Mouse (Mus musculus): ENCODE measurements around the gene Apol7b. TPM values are rescaled to one million over a fixed set of nuclear protein-coding genes. Genes with fewer than 3 reads are reported as not detected.
"Not testable (repeated sequence)": the region's sequence is repeated elsewhere in the genome, so short reads cannot be mapped to it uniquely, and the experiment has no call there.

The Apol7b gene
- polyA plus RNA-seq, 1 experiment from 2014 or later: not detected

GRCm38 (mm10) chr15:77428690-77429448 lies 18.4 kb downstream of the Apol7b start:
- 52% methylated on average over 8 of the region's 10 CpGs for WGBS (ENCODE audit: insufficient replicate concordance)
- not testable (repeated sequence) for H3K4me2 ChIP-seq (ENCODE audit: low read depth, low read length); ATAC-seq (ENCODE audit: low read depth)

GRCm38 (mm10) chr15:77422925-77423324 lies 24.4 kb downstream of the Apol7b start:
- not testable (repeated sequence) for H3K4me1 ChIP-seq (ENCODE audit: control insufficient read depth, low read depth, low read length); H3K36me3 ChIP-seq (ENCODE audit: control insufficient read depth, insufficient read depth); ATAC-seq (ENCODE audit: low read depth); H3K27me3 ChIP-seq (ENCODE audit: control insufficient read depth, insufficient read depth, low read depth, low read length); H3K27ac ChIP-seq (ENCODE audit: low read length); H3K4me3 ChIP-seq (ENCODE audit: low read depth, low read length); H3K4me2 ChIP-seq (ENCODE audit: low read depth, low read length); H3K9me3 ChIP-seq (replicated peaks; ENCODE audit: control insufficient read depth, low read length); H3K9ac ChIP-seq (ENCODE audit: low read depth, low read length)
- WGBS (ENCODE audit: insufficient replicate concordance): 38% methylated on average over 3 of the region's 7 CpGs

More at GRCm38 (mm10) chr15:77428690-77429448, 18.4 kb downstream of the Apol7b start:
- H3K36me3 ChIP-seq (ENCODE audit: control insufficient read depth, insufficient read depth); H3K4me3 ChIP-seq (ENCODE audit: low read depth, low read length); H3K9ac ChIP-seq (ENCODE audit: low read depth, low read length); H3K9me3 ChIP-seq (replicated peaks; ENCODE audit: control insufficient read depth, low read length); H3K27me3 ChIP-seq (ENCODE audit: control insufficient read depth, insufficient read depth, low read depth, low read length); H3K4me1 ChIP-seq (ENCODE audit: control insufficient read depth, low read depth, low read length); H3K27ac ChIP-seq (ENCODE audit: low read length): not testable (repeated sequence)

- H3K36me3 ChIP-seq (ENCODE audit: control insufficient read depth, insufficient read depth); ATAC-seq (ENCODE audit: low read depth); H3K4me2 ChIP-seq (ENCODE audit: low read depth, low read length); H3K4me3 ChIP-seq (ENCODE audit: low read depth, low read length); H3K9ac ChIP-seq (ENCODE audit: low read depth, low read length); H3K27ac ChIP-seq (ENCODE audit: low read length); H3K9me3 ChIP-seq (replicated peaks; ENCODE audit: control insufficient read depth, low read length); H3K4me1 ChIP-seq (ENCODE audit: control insufficient read depth, low read depth, low read length); H3K27me3 ChIP-seq (ENCODE audit: control insufficient read depth, insufficient read depth, low read depth, low read length): not testable (repeated sequence)
- WGBS (ENCODE audit: insufficient replicate concordance): no CpG with 5 or more reads among the region's 3 CpGs
These were observed 27.6 kb downstream of the Apol7b start for GRCm38 (mm10) chr15:77419657-77420056.

DNA sequence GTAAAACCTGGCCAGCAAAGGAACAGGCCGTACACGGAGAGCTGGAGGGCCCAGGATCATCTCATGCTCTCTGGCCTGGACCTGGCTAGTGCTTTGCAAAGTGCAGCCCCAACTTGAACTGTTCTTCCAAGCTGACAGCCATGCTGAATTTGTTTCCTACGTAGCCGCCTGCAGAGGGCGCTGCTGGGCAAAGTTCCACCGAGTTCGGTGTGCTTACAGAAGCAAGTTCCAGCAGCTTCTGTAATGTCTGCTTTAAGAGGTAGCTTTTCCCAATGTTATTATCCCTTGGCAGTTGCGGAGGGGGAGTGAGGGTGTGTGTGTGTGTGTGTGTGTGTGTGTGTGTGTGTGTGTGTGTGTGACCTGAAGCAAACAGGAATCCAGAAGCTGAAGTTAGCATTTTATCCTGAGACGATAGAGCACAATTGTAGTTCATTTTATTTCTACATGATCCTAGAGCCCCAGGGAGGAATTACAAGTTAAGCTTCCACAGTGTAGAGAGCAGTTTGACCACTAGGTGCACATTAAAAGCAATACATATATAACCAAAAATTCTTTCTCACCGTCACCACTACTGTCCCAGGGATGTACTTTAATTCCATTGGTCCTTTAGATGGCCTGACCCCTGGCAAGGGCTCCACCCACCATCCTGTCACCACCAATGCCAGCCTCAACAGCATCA lies 30.5 kb downstream of the Apol7b start:
- WGBS (ENCODE audit: insufficient replicate concordance): 11% methylated on average over 2 of the region's 10 CpGs
- not testable (repeated sequence) for H3K9me3 ChIP-seq (replicated peaks; ENCODE audit: control insufficient read depth, low read length); H3K9ac ChIP-seq (ENCODE audit: low read depth, low read length); ATAC-seq (ENCODE audit: low read depth); H3K4me1 ChIP-seq (ENCODE audit: control insufficient read depth, low read depth, low read length); H3K27me3 ChIP-seq (ENCODE audit: control insufficient read depth, insufficient read depth, low read depth, low read length); H3K4me2 ChIP-seq (ENCODE audit: low read depth, low read length); H3K4me3 ChIP-seq (ENCODE audit: low read depth, low read length); H3K27ac ChIP-seq (ENCODE audit: low read length); H3K36me3 ChIP-seq (ENCODE audit: control insufficient read depth, insufficient read depth)

DNA sequence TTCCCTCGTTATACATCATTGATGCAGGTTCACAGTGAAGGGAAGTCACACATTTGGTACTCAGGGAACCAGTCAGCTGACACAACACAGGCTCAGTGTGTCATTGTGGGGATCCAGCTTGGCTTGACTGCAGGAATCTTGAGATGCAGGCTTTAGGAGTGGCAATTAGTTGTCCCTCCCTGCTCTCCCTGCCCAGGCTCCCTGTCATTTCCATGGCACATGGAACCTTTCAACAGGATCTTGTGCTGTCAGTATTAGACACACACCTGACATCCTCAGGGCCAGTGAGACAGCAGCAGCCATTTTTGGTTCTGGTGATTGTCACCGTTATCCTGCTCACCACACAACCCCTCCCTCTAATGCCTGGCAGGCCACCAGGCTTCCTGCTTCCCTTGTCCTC lies 31.6 kb downstream of the Apol7b start:
- not testable (repeated sequence) for H3K9me3 ChIP-seq (replicated peaks; ENCODE audit: control insufficient read depth, low read length); H3K4me2 ChIP-seq (ENCODE audit: low read depth, low read length); H3K9ac ChIP-seq (ENCODE audit: low read depth, low read length); H3K4me3 ChIP-seq (ENCODE audit: low read depth, low read length); H3K27me3 ChIP-seq (ENCODE audit: control insufficient read depth, insufficient read depth, low read depth, low read length); H3K27ac ChIP-seq (ENCODE audit: low read length); H3K4me1 ChIP-seq (ENCODE audit: control insufficient read depth, low read depth, low read length); ATAC-seq (ENCODE audit: low read depth); H3K36me3 ChIP-seq (ENCODE audit: control insufficient read depth, insufficient read depth)
- WGBS (ENCODE audit: insufficient replicate concordance): 54% methylated on average over 2 of the region's 2 CpGs

GRCm38 (mm10) chr15:77412695-77413094 lies 34.6 kb downstream of the Apol7b start:
- not testable (repeated sequence) for H3K27ac ChIP-seq (ENCODE audit: low read length); H3K36me3 ChIP-seq (ENCODE audit: control insufficient read depth, insufficient read depth)
- 17% methylated on average over 4 of the region's 4 CpGs for WGBS (ENCODE audit: insufficient replicate concordance)

DNA sequence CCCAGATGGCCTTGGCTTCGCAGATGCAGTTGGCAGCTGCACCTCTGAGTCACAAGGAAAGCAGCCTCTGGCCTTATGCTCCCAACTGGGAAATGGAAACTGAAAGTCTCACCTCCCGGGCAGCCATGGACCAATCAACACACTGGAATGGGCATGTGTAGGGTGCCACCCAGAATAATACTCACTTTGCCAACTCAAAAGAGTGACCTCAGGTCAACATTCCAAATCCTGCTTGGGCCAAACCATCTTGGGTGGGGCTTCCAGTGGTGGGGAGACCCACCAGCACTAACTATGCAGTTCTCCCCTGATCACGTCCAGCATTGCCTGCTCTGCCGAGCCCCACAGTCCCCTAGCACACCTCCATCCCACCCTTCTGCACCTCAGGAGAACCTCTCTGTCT lies 36.3 kb downstream of the Apol7b start, which contains the start of gene Apol9a:
Gene Apol9a, minus strand, starts transcription at position 101 of the 400 bp plus-strand sequence.
- not testable (repeated sequence) for H3K36me3 ChIP-seq (ENCODE audit: control insufficient read depth, insufficient read depth); H3K27ac ChIP-seq (ENCODE audit: low read length); H3K4me1 ChIP-seq (ENCODE audit: control insufficient read depth, low read depth, low read length); ATAC-seq (ENCODE audit: low read depth); H3K27me3 ChIP-seq (ENCODE audit: control insufficient read depth, insufficient read depth, low read depth, low read length); H3K4me3 ChIP-seq (ENCODE audit: low read depth, low read length); H3K9ac ChIP-seq (ENCODE audit: low read depth, low read length); H3K4me2 ChIP-seq (ENCODE audit: low read depth, low read length); H3K9me3 ChIP-seq (replicated peaks; ENCODE audit: control insufficient read depth, low read length)
- 67% methylated on average over 1 of the region's 4 CpGs for WGBS (ENCODE audit: insufficient replicate concordance)

More at GRCm38 (mm10) chr15:77412695-77413094, 34.6 kb downstream of the Apol7b start:
- ATAC-seq (ENCODE audit: low read depth); H3K4me2 ChIP-seq (ENCODE audit: low read depth, low read length); H3K27me3 ChIP-seq (ENCODE audit: control insufficient read depth, insufficient read depth, low read depth, low read length); H3K4me3 ChIP-seq (ENCODE audit: low read depth, low read length); H3K9me3 ChIP-seq (replicated peaks; ENCODE audit: control insufficient read depth, low read length); H3K9ac ChIP-seq (ENCODE audit: low read depth, low read length); H3K4me1 ChIP-seq (ENCODE audit: control insufficient read depth, low read depth, low read length): not testable (repeated sequence)

- not testable (repeated sequence) for H3K4me2 ChIP-seq (ENCODE audit: low read depth, low read length); H3K9me3 ChIP-seq (replicated peaks; ENCODE audit: control insufficient read depth, low read length); ATAC-seq (ENCODE audit: low read depth); H3K4me1 ChIP-seq (ENCODE audit: control insufficient read depth, low read depth, low read length); H3K36me3 ChIP-seq (ENCODE audit: control insufficient read depth, insufficient read depth); H3K27me3 ChIP-seq (ENCODE audit: control insufficient read depth, insufficient read depth, low read depth, low read length); H3K4me3 ChIP-seq (ENCODE audit: low read depth, low read length); H3K27ac ChIP-seq (ENCODE audit: low read length); H3K9ac ChIP-seq (ENCODE audit: low read depth, low read length)
- 55% methylated on average over 10 of the region's 10 CpGs for WGBS (ENCODE audit: insufficient replicate concordance)
These were observed 40.9 kb downstream of the Apol7b start for GRCm38 (mm10) chr15:77406370-77406769.

DNA sequence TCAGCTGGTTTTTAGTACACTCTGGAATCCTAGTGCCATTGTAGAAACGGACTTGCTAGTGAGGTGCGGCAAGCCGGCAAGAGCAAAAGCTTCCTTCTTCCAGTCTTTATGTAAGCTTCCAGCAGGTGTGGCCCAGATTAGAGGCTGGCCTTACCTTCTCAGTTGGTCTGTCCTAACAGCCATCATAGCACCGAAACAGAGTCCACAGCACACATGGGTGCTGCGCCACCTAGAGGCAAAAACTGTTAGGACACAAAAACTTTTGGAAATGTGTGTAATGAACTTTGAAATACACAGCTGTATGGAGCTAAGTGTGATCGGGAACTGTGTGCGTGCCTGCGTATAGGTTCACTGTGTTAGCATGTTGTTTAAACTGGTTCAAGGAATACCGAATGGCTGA lies 48.3 kb downstream of the Apol7b start, which contains the start of gene Apol7a:
Gene Apol7a, minus strand, starts transcription at position 84 of the 400 bp plus-strand sequence.
- not testable (repeated sequence) for H3K36me3 ChIP-seq (ENCODE audit: control insufficient read depth, insufficient read depth)

More for the DNA sequence above, 48.3 kb downstream of the Apol7b start, which contains the start of gene Apol7a:
- not testable (repeated sequence) for H3K4me3 ChIP-seq (ENCODE audit: low read depth, low read length); H3K9me3 ChIP-seq (replicated peaks; ENCODE audit: control insufficient read depth, low read length); H3K4me1 ChIP-seq (ENCODE audit: control insufficient read depth, low read depth, low read length); H3K27me3 ChIP-seq (ENCODE audit: control insufficient read depth, insufficient read depth, low read depth, low read length); H3K4me2 ChIP-seq (ENCODE audit: low read depth, low read length); H3K9ac ChIP-seq (ENCODE audit: low read depth, low read length)
- 0 out of 2 replicates have a peak, but pooled peaks have one; percentile 14 for ATAC-seq (ENCODE audit: low read depth)
- 52% methylated on average over 9 of the region's 9 CpGs for WGBS (ENCODE audit: insufficient replicate concordance)
- H3K27ac ChIP-seq (ENCODE audit: low read length): peak within 1 kb of the TSS; percentile 1; the same call in 1 of the 2 replicates
